8 mouse cellular contexts compared by ENCODE assay signal in genomic region chr4:155869317-155870033, GRCm38 (mm10). TPM values are rescaled to one million over a fixed set of nuclear protein-coding genes. Genes with fewer than 3 reads are reported as not detected.
DNase-seq lines count a peak whose midpoint lies in the region; ATAC-seq lines count a peak whose summit lies in the region.

Gene Cptp, minus strand, starts transcription at chr4:155869440.
Gene Ints11, plus strand, starts transcription at chr4:155869546.

- H3K4me1 ChIP-seq in megakaryocyte, embryonic 14.5 days, result peaks cover 56% of the 10 kb centered on the region

- no peaks in the 10 kb centered on the region for H3K9me3 ChIP-seq in megakaryocyte, embryonic 14.5 days

- no peaks in the 10 kb centered on the region for H3K27me3 ChIP-seq in megakaryocyte, embryonic 14.5 days (replicated peaks)

- H3K4me3 ChIP-seq in megakaryocyte, embryonic 14.5 days (replicated peaks), result peak within 1 kb of the TSS; percentile 98

- peak; percentile 96 for ATAC-seq in common myeloid progenitor, adult 5-6 weeks (replicated peaks; ENCODE audit: low read depth, poor library complexity, severe bottlenecking)

- peaks cover 73% of the 10 kb centered on the region for H3K36me3 ChIP-seq in megakaryocyte, embryonic 14.5 days (replicated peaks; ENCODE audit: low read length)

- DNase-seq in ZHBTc4 (ENCODE audit: low read depth, low spot score), result peak; percentile 98
- DNase-seq in gastrocnemius, adult 8-10 months (ENCODE audit: low spot score in 2 of 2), result peak; percentile 90 to 95
- peak; percentile 69 for DNase-seq in hindlimb bud, embryonic 11.5 days (ENCODE audit: extremely low spot score, low read depth, low spot score)
- DNase-seq in left cerebral cortex, adult 8-10 months (ENCODE audit: low spot score in 2 of 2), result peak; percentile 90 to 91
- DNase-seq in right cerebral cortex, postnatal 10 days (ENCODE audit: low spot score in 2 of 2), result peak; percentile 98
- DNase-seq in urinary bladder, postnatal 25 days (ENCODE audit: low spot score), result peak; percentile 93

RNA-seq across cellular contexts. Expression of gene Cptp, which starts in this region (rescaled TPM):
- 9.2 and 10.2 TPM in 2 replicates for total RNA-seq in common myeloid progenitor, adult 5-6 weeks (2017)
- total RNA-seq in gastrocnemius, adult 8-10 months (2022), result 10 to 100 TPM; 11.0 to 18.7 (median 16.1) TPM
- total RNA-seq in left cerebral cortex, adult 8-10 months (2022), result 10 to 100 TPM; 30.1 to 48.4 (median 33.7) TPM
- polyA plus RNA-seq in megakaryocyte, embryonic 14.5 days (2012; ENCODE audit: insufficient read depth, low replicate concordance), result 1.5 and 3.5 TPM in 2 replicates

RNA-seq across cellular contexts. Expression of gene Ints11, which starts in this region (rescaled TPM):
- total RNA-seq in common myeloid progenitor, adult 5-6 weeks (2017), result 17.5 and 25.1 TPM in 2 replicates
- 10 to 100 TPM; 13.0 to 16.8 (median 14.1) TPM for total RNA-seq in gastrocnemius, adult 8-10 months (2022)
- 10 to 100 TPM; 26.8 to 32.6 (median 30.0) TPM for total RNA-seq in left cerebral cortex, adult 8-10 months (2022)
- polyA plus RNA-seq in megakaryocyte, embryonic 14.5 days (2012; ENCODE audit: insufficient read depth, low replicate concordance), result 12.5 and 14.1 TPM in 2 replicates

Comparison
In these comparisons a context has a peak if more than half of its experiments do, and no peak if none do; other contexts are left out.
1. Peak in every context shown above with its lines: DNase-seq, ATAC-seq and H3K4me3 ChIP-seq.